Mouse (Mus musculus): Measurements from ENCODE around the gene D930020B18Rik. TPM values are rescaled to one million over a fixed set of nuclear protein-coding genes. Genes with fewer than 3 reads are reported as not detected.
A peak's percentile ranks its signal among the peaks of the same experiment; 100 is the strongest.

D930020B18Rik gene
- polyA plus RNA-seq, 1 experiment from 2014 or later = 1.4 TPM

GRCm38 (mm10) chr10:121669103-121669502 lies 27.7 kb downstream of the D930020B18Rik start:
- Histone ChIP-seq H3K4me1 (ENCODE audit: control insufficient read depth, insufficient read depth, low read length) (no peaks in the 10 kb centered on the region), H3K4me3 (ENCODE audit: low read depth, low read length) (no peak overlapping the region), H3K9me3 (replicated peaks; ENCODE audit: control insufficient read depth, low read length) (no peaks in the 10 kb centered on the region), H3K27ac (replicated peaks; ENCODE audit: low read depth, low read length) (no peak overlapping the region), H3K27me3 (ENCODE audit: control insufficient read depth, insufficient read depth, low read length) (no peaks in the 10 kb centered on the region), H3K36me3 (replicated peaks; ENCODE audit: control insufficient read depth, insufficient read depth, low read depth, low read length) (no peaks in the 10 kb centered on the region), H3K9ac (replicated peaks; ENCODE audit: low read length) (no peak overlapping the region), H3K4me2 (ENCODE audit: low read depth, low read length) (no peak overlapping the region)
- 75% methylated on average over 10 of the region's 10 CpGs for WGBS
- ATAC-seq (replicated peaks; ENCODE audit: insufficient number of reproducible peaks, low FRiP score, low TSS enrichment, low read depth) = no peak
- no peak for DNase-seq (ENCODE audit: low spot score)

- Histone ChIP-seq H3K4me3 (ENCODE audit: low read depth, low read length) (no peak overlapping the region), H3K27me3 (ENCODE audit: control insufficient read depth, insufficient read depth, low read length) (no peaks in the 10 kb centered on the region), H3K4me2 (ENCODE audit: low read depth, low read length) (no peak overlapping the region), H3K36me3 (replicated peaks; ENCODE audit: control insufficient read depth, insufficient read depth, low read depth, low read length) (no peaks in the 10 kb centered on the region), H3K9me3 (replicated peaks; ENCODE audit: control insufficient read depth, low read length) (no peaks in the 10 kb centered on the region), H3K9ac (replicated peaks; ENCODE audit: low read length) (no peak overlapping the region), H3K27ac (replicated peaks; ENCODE audit: low read depth, low read length) (no peak overlapping the region), H3K4me1 (ENCODE audit: control insufficient read depth, insufficient read depth, low read length) (no peaks in the 10 kb centered on the region)
- DNase-seq (ENCODE audit: low spot score) (no peak), ATAC-seq (replicated peaks; ENCODE audit: insufficient number of reproducible peaks, low FRiP score, low TSS enrichment, low read depth) (no peak)
- 68% methylated on average over 7 of the region's 7 CpGs for WGBS
These were observed 35.6 kb downstream of the D930020B18Rik start for GRCm38 (mm10) chr10:121677019-121677418.

- Histone ChIP-seq H3K4me1 (ENCODE audit: control insufficient read depth, insufficient read depth, low read length) (no peaks in the 10 kb centered on the region), H3K36me3 (replicated peaks; ENCODE audit: control insufficient read depth, insufficient read depth, low read depth, low read length) (no peaks in the 10 kb centered on the region), H3K4me3 (ENCODE audit: low read depth, low read length) (no peak overlapping the region), H3K4me2 (ENCODE audit: low read depth, low read length) (no peak overlapping the region), H3K9ac (replicated peaks; ENCODE audit: low read length) (no peak overlapping the region), H3K27me3 (ENCODE audit: control insufficient read depth, insufficient read depth, low read length) (no peaks in the 10 kb centered on the region), H3K9me3 (replicated peaks; ENCODE audit: control insufficient read depth, low read length) (no peaks in the 10 kb centered on the region), H3K27ac (replicated peaks; ENCODE audit: low read depth, low read length) (no peak overlapping the region)
- ATAC-seq (replicated peaks; ENCODE audit: insufficient number of reproducible peaks, low FRiP score, low TSS enrichment, low read depth) = no peak
- WGBS = 86% methylated on average over 2 of the region's 2 CpGs
- DNase-seq (ENCODE audit: low spot score) = no peak
These were observed 39.5 kb downstream of the D930020B18Rik start for GRCm38 (mm10) chr10:121680902-121681301.

GRCm38 (mm10) chr10:121682539-121682938 lies 41.2 kb downstream of the D930020B18Rik start:
- Histone ChIP-seq H3K9ac (replicated peaks; ENCODE audit: low read length) (no peak overlapping the region), H3K4me3 (ENCODE audit: low read depth, low read length) (no peak overlapping the region), H3K4me2 (ENCODE audit: low read depth, low read length) (no peak overlapping the region), H3K36me3 (replicated peaks; ENCODE audit: control insufficient read depth, insufficient read depth, low read depth, low read length) (no peaks in the 10 kb centered on the region), H3K9me3 (replicated peaks; ENCODE audit: control insufficient read depth, low read length) (no peaks in the 10 kb centered on the region), H3K4me1 (ENCODE audit: control insufficient read depth, insufficient read depth, low read length) (no peaks in the 10 kb centered on the region), H3K27me3 (ENCODE audit: control insufficient read depth, insufficient read depth, low read length) (no peaks in the 10 kb centered on the region), H3K27ac (replicated peaks; ENCODE audit: low read depth, low read length) (no peak overlapping the region)
- ATAC-seq (replicated peaks; ENCODE audit: insufficient number of reproducible peaks, low FRiP score, low TSS enrichment, low read depth) = no peak
- no peak for DNase-seq (ENCODE audit: low spot score)
- WGBS = 92% methylated on average over 10 of the region's 10 CpGs

GRCm38 (mm10) chr10:121686153-121686660 lies 44.8 kb downstream of the D930020B18Rik start:
- no peak overlapping the region for H3K9ac ChIP-seq (replicated peaks; ENCODE audit: low read length)
- 74% methylated on average over 4 of the region's 4 CpGs for WGBS
- no peaks in the 10 kb centered on the region for H3K36me3 ChIP-seq (replicated peaks; ENCODE audit: control insufficient read depth, insufficient read depth, low read depth, low read length)
- no peak overlapping the region for H3K4me3 ChIP-seq (ENCODE audit: low read depth, low read length)
- no peak overlapping the region for H3K4me2 ChIP-seq (ENCODE audit: low read depth, low read length)
- H3K27me3 ChIP-seq (ENCODE audit: control insufficient read depth, insufficient read depth, low read length) = no peaks in the 10 kb centered on the region
- ATAC-seq (replicated peaks; ENCODE audit: insufficient number of reproducible peaks, low FRiP score, low TSS enrichment, low read depth) (no peak), DNase-seq (ENCODE audit: low spot score) (no peak)
- H3K4me1 ChIP-seq (ENCODE audit: control insufficient read depth, insufficient read depth, low read length) = no peaks in the 10 kb centered on the region
- no peaks in the 10 kb centered on the region for H3K9me3 ChIP-seq (replicated peaks; ENCODE audit: control insufficient read depth, low read length)
- no peak overlapping the region for H3K27ac ChIP-seq (replicated peaks; ENCODE audit: low read depth, low read length)

- ATAC-seq (replicated peaks; ENCODE audit: insufficient number of reproducible peaks, low FRiP score, low TSS enrichment, low read depth) = no peak
- H3K4me1 ChIP-seq (ENCODE audit: control insufficient read depth, insufficient read depth, low read length) = no peaks in the 10 kb centered on the region
- H3K27me3 ChIP-seq (ENCODE audit: control insufficient read depth, insufficient read depth, low read length) = no peaks in the 10 kb centered on the region
- H3K4me2 ChIP-seq (ENCODE audit: low read depth, low read length) = no peak overlapping the region
- H3K27ac ChIP-seq (replicated peaks; ENCODE audit: low read depth, low read length) = no peak overlapping the region
- no peak for DNase-seq (ENCODE audit: low spot score)
- H3K36me3 ChIP-seq (replicated peaks; ENCODE audit: control insufficient read depth, insufficient read depth, low read depth, low read length) = no peaks in the 10 kb centered on the region
- no peak overlapping the region for H3K9ac ChIP-seq (replicated peaks; ENCODE audit: low read length)
- WGBS = 82% methylated on average over 7 of the region's 7 CpGs
- H3K4me3 ChIP-seq (ENCODE audit: low read depth, low read length) = no peak overlapping the region
- no peaks in the 10 kb centered on the region for H3K9me3 ChIP-seq (replicated peaks; ENCODE audit: control insufficient read depth, low read length)
These were observed 46.1 kb downstream of the D930020B18Rik start for GRCm38 (mm10) chr10:121687511-121687910.

- Histone ChIP-seq H3K36me3 (replicated peaks; ENCODE audit: control insufficient read depth, insufficient read depth, low read depth, low read length) (no peaks in the 10 kb centered on the region), H3K4me1 (ENCODE audit: control insufficient read depth, insufficient read depth, low read length) (no peaks in the 10 kb centered on the region), H3K9ac (replicated peaks; ENCODE audit: low read length) (no peak overlapping the region), H3K4me2 (ENCODE audit: low read depth, low read length) (no peak overlapping the region), H3K9me3 (replicated peaks; ENCODE audit: control insufficient read depth, low read length) (no peaks in the 10 kb centered on the region), H3K27me3 (ENCODE audit: control insufficient read depth, insufficient read depth, low read length) (no peaks in the 10 kb centered on the region), H3K4me3 (ENCODE audit: low read depth, low read length) (no peak overlapping the region), H3K27ac (replicated peaks; ENCODE audit: low read depth, low read length) (no peak overlapping the region)
- DNase-seq (ENCODE audit: low spot score) (peak; percentile 87), ATAC-seq (replicated peaks; ENCODE audit: insufficient number of reproducible peaks, low FRiP score, low TSS enrichment, low read depth) (peak; percentile 51; the same call in 1 of the 2 replicates)
- 19% methylated on average over 15 of the region's 15 CpGs for WGBS
These were observed 48.4 kb downstream of the D930020B18Rik start for GRCm38 (mm10) chr10:121689591-121690314.

GRCm38 (mm10) chr10:121692944-121693579 lies 51.7 kb downstream of the D930020B18Rik start:
- Histone ChIP-seq H3K27me3 (ENCODE audit: control insufficient read depth, insufficient read depth, low read length) (no peaks in the 10 kb centered on the region), H3K4me2 (ENCODE audit: low read depth, low read length) (peak overlapping the region; percentile 16), H3K27ac (replicated peaks; ENCODE audit: low read depth, low read length) (no peak overlapping the region), H3K9me3 (replicated peaks; ENCODE audit: control insufficient read depth, low read length) (no peaks in the 10 kb centered on the region), H3K4me1 (ENCODE audit: control insufficient read depth, insufficient read depth, low read length) (no peaks in the 10 kb centered on the region), H3K9ac (replicated peaks; ENCODE audit: low read length) (peak overlapping the region; percentile 25; the same call in 1 of the 2 replicates), H3K4me3 (ENCODE audit: low read depth, low read length) (no peak overlapping the region), H3K36me3 (replicated peaks; ENCODE audit: control insufficient read depth, insufficient read depth, low read depth, low read length) (no peaks in the 10 kb centered on the region)
- no peak for DNase-seq (ENCODE audit: low spot score)
- ATAC-seq (replicated peaks; ENCODE audit: insufficient number of reproducible peaks, low FRiP score, low TSS enrichment, low read depth) = no peak
- 44% methylated on average over 18 of the region's 18 CpGs for WGBS

All from embryonic facial prominence, embryonic 11.5 days (tissue).